Mouse (Mus musculus) heart, postnatal 0 days (tissue): ENCODE measurements around the gene Sat1. TPM values are rescaled to one million over a fixed set of nuclear protein-coding genes. Genes with fewer than 3 reads are reported as not detected.

Source experiments
- ATAC-seq: fragments of 200-750 bp; cut with Nextera tagmentation; 2 replicates; pipeline ENCODE4 v1.8.0; 2017; ENCODE audit warnings: low read depth, moderate number of reproducible peaks, moderate library complexity; ENCODE audit not compliant: insufficient read depth
- DNase-seq: peaks from one replicate; pipeline ENCODE4 v3.0.0-alpha.2; 2016; ENCODE audit warnings: low spot score
- H3K27ac ChIP-seq: fragments of 300-500 bp; sonication (generic); 2 replicates; pipeline ENCODE4 v1.5.1; 2014; ENCODE audit warnings: low read depth, mild to moderate bottlenecking
- H3K27me3 ChIP-seq: fragments of 300-500 bp; sonication (generic); 2 replicates; pipeline ENCODE4 v1.6.1; 2014; ENCODE audit warnings: low read length, mixed read lengths; ENCODE audit not compliant: control insufficient read depth, insufficient read depth
- H3K36me3 ChIP-seq: fragments of 300-500 bp; sonication (generic); replicated peaks from 2 replicates; pipeline ENCODE4 v1.6.1; 2014; ENCODE audit warnings: low read length, mixed read lengths; ENCODE audit not compliant: control insufficient read depth, insufficient read depth
- H3K4me1 ChIP-seq: fragments of 300-500 bp; sonication (generic); 2 replicates; pipeline ENCODE4 v1.6.1; 2014; ENCODE audit warnings: antibody characterized with exemption; ENCODE audit not compliant: control insufficient read depth, insufficient read depth
- H3K4me2 ChIP-seq: fragments of 300-500 bp; sonication (generic); 2 replicates; pipeline ENCODE4 v1.6.1; 2014; ENCODE audit warnings: low read depth, mild to moderate bottlenecking, low read length, moderate library complexity
- H3K4me3 ChIP-seq: fragments of 300-500 bp; sonication (generic); 2 replicates; pipeline ENCODE4 v1.5.1; 2014; ENCODE audit warnings: low read depth, low read length
- H3K9ac ChIP-seq: fragments of 300-500 bp; sonication (generic); replicated peaks from 2 replicates; pipeline ENCODE4 v1.6.1; 2014; ENCODE audit warnings: low read depth, low read length, mixed read lengths
- H3K9me3 ChIP-seq: fragments of 300-500 bp; sonication (generic); replicated peaks from 2 replicates; pipeline ENCODE4 v1.6.1; 2016; ENCODE audit warnings: low read length; ENCODE audit not compliant: control insufficient read depth
- CTCF ChIP-seq: IDR thresholded peaks from 2 replicates; pipeline ENCODE4 v1.5.1; 2016; ENCODE audit warnings: antibody characterized with exemption, control low read depth, low read depth
- EP300 ChIP-seq: IDR thresholded peaks from 2 replicates; pipeline ENCODE4 v1.6.1; 2016; ENCODE audit warnings: antibody characterized with exemption, low read depth
- WGBS: fragments of 180-500 bp; shearing (Covaris S2); extraction: QIAGEN DNeasy Blood & Tissue Kit; methylation state at CpG from one replicate; pipeline ENCODE4 v1.1.7; 2014; 5-methylcytosine and 5-hydroxymethylcytosine counted together
- polyA plus RNA-seq: library from polyadenylated mRNA; unstranded; fragments of >200 nt; fragmentation: Nextera tagmentation; extraction: Ambion mirVana; gene quantifications from 2 replicates; pipeline ENCODE4 v1.2.1, GENCODE M21; 2015
- total RNA-seq: library from RNA; depleted of rRNA; stranded (reverse); fragments of >200 nt; gene quantifications from 2 replicates; pipeline ENCODE4 v1.2.3, GENCODE M21; 2014; ENCODE audit warnings: low replicate concordance

The Sat1 gene
- total and polyA plus RNA-seq, 2 experiments from 2014 or later: 57.5 to 99.7 TPM

DNA sequence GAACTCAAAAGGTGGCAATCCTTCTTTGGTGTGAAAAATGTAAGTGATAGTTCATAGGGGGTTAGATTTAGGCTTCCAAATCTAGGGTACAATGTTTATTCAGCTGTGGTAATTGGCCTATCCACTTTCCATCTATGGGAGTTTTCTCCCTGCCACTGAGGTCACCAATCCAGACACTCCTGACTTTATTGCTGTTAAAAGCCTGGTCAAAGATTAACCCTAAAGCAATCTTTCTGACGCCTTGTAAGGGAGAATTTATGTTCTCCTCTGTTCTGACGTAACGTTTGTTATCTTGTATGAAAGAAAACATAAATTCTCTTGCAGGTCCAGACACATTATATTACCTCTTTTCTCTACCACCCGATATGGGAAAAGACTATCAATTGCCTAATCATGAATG lies 40.7 kb downstream of the Sat1 start:
- H3K27ac ChIP-seq: no peak overlapping the region
- no peak overlapping the region for H3K4me3 ChIP-seq
- TF ChIP-seq EP300 (no peak), CTCF (no peak)
- H3K9me3 ChIP-seq: no peaks in the 10 kb centered on the region
- H3K4me2 ChIP-seq: no peak overlapping the region
- H3K36me3 ChIP-seq: no peaks in the 10 kb centered on the region
- no peak for ATAC-seq
- H3K9ac ChIP-seq: no peak overlapping the region
- H3K27me3 ChIP-seq: no peaks in the 10 kb centered on the region
- H3K4me1 ChIP-seq: no peaks in the 10 kb centered on the region
- 61% methylated on average over 4 of the region's 4 CpGs for WGBS
- no peak for DNase-seq

GRCm38 (mm10) chrX:155172310-155172709 lies 43.9 kb downstream of the Sat1 start:
- Histone ChIP-seq H3K36me3 (no peaks in the 10 kb centered on the region), H3K4me3 (no peak overlapping the region), H3K9ac (no peak overlapping the region), H3K4me2 (no peak overlapping the region), H3K27me3 (no peaks in the 10 kb centered on the region), H3K9me3 (no peaks in the 10 kb centered on the region), H3K4me1 (no peaks in the 10 kb centered on the region), H3K27ac (no peak overlapping the region)
- ATAC-seq: no peak
- TF ChIP-seq EP300 (no peak), CTCF (no peak)
- no peak for DNase-seq

DNA sequence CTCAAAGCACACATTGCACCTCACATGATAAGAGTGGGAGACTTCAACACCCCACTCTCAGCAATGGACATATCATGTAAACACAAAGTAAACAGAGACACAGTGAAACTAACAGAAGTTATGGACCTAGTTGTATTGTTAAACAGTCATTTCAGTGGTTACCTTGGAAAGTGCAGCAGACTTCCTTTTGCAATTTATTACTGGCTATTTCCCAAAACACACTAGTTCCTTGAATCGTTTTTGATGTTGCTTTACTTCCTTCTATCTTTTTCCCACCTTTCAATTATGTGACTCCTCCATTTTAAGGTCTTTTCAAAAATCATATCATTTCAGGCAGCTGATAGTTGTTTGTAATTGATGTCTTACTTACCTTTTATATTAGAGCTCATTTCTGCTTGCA lies 44.5 kb downstream of the Sat1 start:
- Histone ChIP-seq H3K36me3 (no peaks in the 10 kb centered on the region), H3K4me1 (no peaks in the 10 kb centered on the region), H3K9me3 (no peaks in the 10 kb centered on the region), H3K27ac (no peak overlapping the region), H3K4me3 (no peak overlapping the region), H3K27me3 (no peaks in the 10 kb centered on the region), H3K4me2 (no peak overlapping the region), H3K9ac (no peak overlapping the region)
- no peak for ATAC-seq
- TF ChIP-seq CTCF: no peak
- TF ChIP-seq EP300: no peak
- WGBS: 33% methylated on average over 1 of the region's 1 CpGs
- no peak for DNase-seq

DNA sequence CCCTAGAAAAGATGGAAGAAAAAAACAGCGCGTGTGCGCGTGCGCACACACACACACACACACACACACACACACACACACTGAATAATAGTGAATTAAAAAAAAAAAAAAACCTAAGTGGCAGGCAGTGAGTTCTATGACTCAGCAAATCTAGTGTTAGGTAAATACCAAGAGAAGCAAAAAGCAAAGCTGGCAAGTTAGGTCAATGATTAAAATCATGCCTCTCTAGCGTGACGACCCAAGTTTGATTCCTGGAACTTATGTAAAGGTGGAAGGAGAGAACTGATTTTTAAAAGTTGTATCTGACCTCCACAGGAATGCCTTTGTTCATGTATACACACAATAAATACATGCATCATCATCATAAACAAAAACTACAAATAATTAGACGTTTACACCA lies 46.4 kb downstream of the Sat1 start:
- no peaks in the 10 kb centered on the region for H3K36me3 ChIP-seq
- DNase-seq (no peak), ATAC-seq (no peak)
- H3K27me3 ChIP-seq: no peaks in the 10 kb centered on the region
- H3K4me2 ChIP-seq: no peak overlapping the region
- no peak overlapping the region for H3K4me3 ChIP-seq
- no peak for TF ChIP-seq CTCF
- 87% methylated on average over 8 of the region's 8 CpGs for WGBS
- no peaks in the 10 kb centered on the region for H3K9me3 ChIP-seq
- no peak overlapping the region for H3K27ac ChIP-seq
- no peaks in the 10 kb centered on the region for H3K4me1 ChIP-seq
- no peak overlapping the region for H3K9ac ChIP-seq

- ATAC-seq (no peak), DNase-seq (no peak)
- no peak overlapping the region for H3K4me3 ChIP-seq
- WGBS: 74% methylated on average over 3 of the region's 3 CpGs
- H3K27me3 ChIP-seq: no peaks in the 10 kb centered on the region
- H3K27ac ChIP-seq: no peak overlapping the region
- H3K4me2 ChIP-seq: no peak overlapping the region
- TF ChIP-seq CTCF: no peak
- no peak for TF ChIP-seq EP300
- H3K36me3 ChIP-seq: no peaks in the 10 kb centered on the region
- no peaks in the 10 kb centered on the region for H3K4me1 ChIP-seq
- no peak overlapping the region for H3K9ac ChIP-seq
- no peaks in the 10 kb centered on the region for H3K9me3 ChIP-seq
Observed at GRCm38 (mm10) chrX:155167667-155168066, 48.6 kb downstream of the Sat1 start.

- Histone ChIP-seq H3K4me2 (no peak overlapping the region), H3K27ac (no peak overlapping the region), H3K4me3 (no peak overlapping the region), H3K36me3 (no peaks in the 10 kb centered on the region), H3K9me3 (no peaks in the 10 kb centered on the region), H3K9ac (no peak overlapping the region), H3K27me3 (no peaks in the 10 kb centered on the region), H3K4me1 (no peaks in the 10 kb centered on the region)
- DNase-seq: no peak
- no peak for ATAC-seq
- WGBS: 69% methylated on average over 2 of the region's 2 CpGs
- TF ChIP-seq CTCF (no peak), EP300 (no peak)
Observed at GRCm38 (mm10) chrX:155166313-155166712, 49.9 kb downstream of the Sat1 start.
